8 mouse cellular contexts compared by ENCODE assay signal in genomic region chr19:55063272-55063671, GRCm38 (mm10).
DNase-seq lines count a peak whose midpoint lies in the region; ATAC-seq lines count a peak whose summit lies in the region.
"Had no signal": no experiment of that assay in that cellular context is flagged by ENCODE, and none has a peak within 500 bp of the region (broad histone marks: within the 10 kb centered on the region; RNA-seq: fewer than 3 reads in every experiment).

No protein-coding gene starts in this region.

- no peak overlapping the region for H3K27ac ChIP-seq in embryonic facial prominence, embryonic 14.5 days (replicated peaks; ENCODE audit: low read depth, low read length)
- H3K27ac ChIP-seq: embryonic facial prominence, embryonic 12.5 days had no signal

- H3K27me3 ChIP-seq in embryonic facial prominence, embryonic 14.5 days (replicated peaks; ENCODE audit: control insufficient read depth, insufficient read depth, low read length): no peaks in the 10 kb centered on the region
- H3K27me3 ChIP-seq: embryonic facial prominence, embryonic 12.5 days had no signal

- WGBS in embryonic facial prominence, embryonic 14.5 days: 32% methylated on average over 6 of the region's 6 CpGs

- H3K4me1 ChIP-seq in embryonic facial prominence, embryonic 14.5 days (ENCODE audit: control insufficient read depth, insufficient read depth, low read length): peaks cover 6% of the 10 kb centered on the region; the same call in 1 of the 2 replicates

- peaks cover 13% of the 10 kb centered on the region; the same call in 1 of the 2 replicates for H3K9me3 ChIP-seq in embryonic facial prominence, embryonic 14.5 days (ENCODE audit: control insufficient read depth, low read length)
- H3K9me3 ChIP-seq: embryonic facial prominence, embryonic 12.5 days had no signal

- peak; percentile 46 for DNase-seq in ovary, adult 18-20 months (ENCODE audit: low spot score)
- DNase-seq in ovary, postnatal 14 days (ENCODE audit: low spot score): no peak
- DNase-seq in embryonic facial prominence, embryonic 14.5 days (ENCODE audit: low spot score): peak; percentile 80
- peak; percentile 81 for DNase-seq in lung, postnatal 10 days
- DNase-seq in cerebellum, adult 9-10 months: no peak
- DNase-seq in left cerebral cortex, adult 8-10 months (ENCODE audit: low spot score in 2 of 2): no peak
- no peak for DNase-seq in cerebellum, postnatal 4 days (ENCODE audit: low spot score in 2 of 2)

- ATAC-seq in embryonic facial prominence, embryonic 14.5 days (ENCODE audit: low read depth): peak; percentile 24; the same call in 1 of the 2 replicates

- H3K4me3 ChIP-seq in embryonic facial prominence, embryonic 14.5 days (ENCODE audit: low read depth, low read length): no peak overlapping the region
- H3K4me3 ChIP-seq: embryonic facial prominence, embryonic 12.5 days had no signal

- H3K36me3 ChIP-seq in embryonic facial prominence, embryonic 14.5 days (ENCODE audit: control insufficient read depth, insufficient read depth, low read length): peaks cover 16% of the 10 kb centered on the region; the same call in 1 of the 2 replicates

- no peak overlapping the region for H3K9ac ChIP-seq in embryonic facial prominence, embryonic 14.5 days (ENCODE audit: low read depth, low read length)
- H3K9ac ChIP-seq: embryonic facial prominence, embryonic 12.5 days had no signal

- no peak overlapping the region for H3K4me2 ChIP-seq in embryonic facial prominence, embryonic 14.5 days (ENCODE audit: low read depth, low read length)
- H3K4me2 ChIP-seq: embryonic facial prominence, embryonic 12.5 days had no signal

Comparison
In these comparisons a context has a peak if more than half of its experiments do, and no peak if none do; other contexts are left out.
1. DNase-seq: peak in ovary, adult 18-20 months (single experiment), embryonic facial prominence, embryonic 14.5 days (single experiment) and lung, postnatal 10 days (single experiment); none in ovary, postnatal 14 days (single experiment), cerebellum, adult 9-10 months (single experiment), left cerebral cortex, adult 8-10 months (0 of 2) and cerebellum, postnatal 4 days (0 of 2).